Comparison of ENCODE assay signal across 20 mouse cellular contexts in genomic region chr6:86329943-86330342, GRCm38 (mm10). TPM values are rescaled to one million over a fixed set of nuclear protein-coding genes. Genes with fewer than 3 reads are reported as not detected.
A peak's percentile ranks its signal among the peaks of the same experiment; 100 is the strongest.
DNase-seq lines count a peak whose midpoint lies in the region; ATAC-seq and TF ChIP-seq lines count a peak whose summit lies in the region.
"Had no signal": no experiment of that assay in that cellular context is flagged by ENCODE, and none has a peak within 500 bp of the region (broad histone marks: within the 10 kb centered on the region; RNA-seq: fewer than 3 reads in every experiment).

No protein-coding gene starts in this region.

- H3K9me3 ChIP-seq in intestine, postnatal 0 days (ENCODE audit: control insufficient read depth), result no peaks in the 10 kb centered on the region
- H3K9me3 ChIP-seq in intestine, embryonic 15.5 days, result no peaks in the 10 kb centered on the region
- no peaks in the 10 kb centered on the region for H3K9me3 ChIP-seq in lung, postnatal 0 days (ENCODE audit: low read length)
- H3K9me3 ChIP-seq in ES-Bruce4 (replicated peaks; ENCODE audit: control insufficient read depth, insufficient read depth, low read length, poor library complexity, severe bottlenecking), result no peaks in the 10 kb centered on the region
- no peaks in the 10 kb centered on the region; the same call in 1 of the 2 replicates for H3K9me3 ChIP-seq in forebrain, embryonic 11.5 days (ENCODE audit: control insufficient read depth, low read length)
- H3K9me3 ChIP-seq: hindbrain, embryonic 12.5 days; limb, embryonic 15.5 days; neural tube, embryonic 12.5 days had no signal

- H3K4me1 ChIP-seq in intestine, postnatal 0 days (replicated peaks; ENCODE audit: control insufficient read depth, insufficient read depth, low read length), result no peaks in the 10 kb centered on the region
- no peaks in the 10 kb centered on the region for H3K4me1 ChIP-seq in intestine, embryonic 15.5 days (replicated peaks)
- H3K4me1 ChIP-seq in lung, postnatal 0 days (ENCODE audit: insufficient read depth, low read depth, low read length), result no peaks in the 10 kb centered on the region
- H3K4me1 ChIP-seq in ES-Bruce4 (ENCODE audit: control insufficient read depth, insufficient read depth, low read length), result no peaks in the 10 kb centered on the region
- no peaks in the 10 kb centered on the region for H3K4me1 ChIP-seq in forebrain, embryonic 11.5 days (replicated peaks; ENCODE audit: control insufficient read depth, insufficient read depth, low read length)
- H3K4me1 ChIP-seq: hindbrain, embryonic 12.5 days; neural tube, embryonic 12.5 days had no signal

- peak; percentile 54 for TF ChIP-seq CTCF in intestine, postnatal 0 days (IDR thresholded peaks at IDR 0.05; ENCODE audit: low read depth)
- peak; percentile 41 for TF ChIP-seq CTCF in lung, postnatal 0 days (IDR thresholded peaks at IDR 0.05)
- peak; percentile 12 for TF ChIP-seq CTCF in ES-Bruce4 (IDR thresholded peaks at IDR 0.05; ENCODE audit: low read depth, low read length)
- peak; percentile 24; the same call in 1 of the 2 replicates for TF ChIP-seq CTCF in brain, embryonic 14.5 days (IDR thresholded peaks at IDR 0.05; ENCODE audit: borderline replicate concordance, extremely low read depth, insufficient read depth, insufficient read length)

- no peak overlapping the region for H3K9ac ChIP-seq in intestine, postnatal 0 days (ENCODE audit: low read depth, low read length)
- no peak overlapping the region for H3K9ac ChIP-seq in intestine, embryonic 15.5 days
- no peak overlapping the region for H3K9ac ChIP-seq in lung, postnatal 0 days (replicated peaks; ENCODE audit: low read depth)
- no peak overlapping the region for H3K9ac ChIP-seq in ES-Bruce4 (ENCODE audit: low read depth, poor library complexity, severe bottlenecking)
- H3K9ac ChIP-seq in forebrain, embryonic 11.5 days (ENCODE audit: low read length), result no peak overlapping the region
- H3K9ac ChIP-seq: hindbrain, embryonic 12.5 days; limb, embryonic 15.5 days; neural tube, embryonic 12.5 days had no signal

- no peaks in the 10 kb centered on the region for H3K36me3 ChIP-seq in intestine, postnatal 0 days (ENCODE audit: control insufficient read depth, insufficient read depth)
- no peaks in the 10 kb centered on the region for H3K36me3 ChIP-seq in intestine, embryonic 15.5 days
- H3K36me3 ChIP-seq in lung, postnatal 0 days (ENCODE audit: insufficient read depth, low read length), result no peaks in the 10 kb centered on the region
- no peaks in the 10 kb centered on the region for H3K36me3 ChIP-seq in ES-Bruce4 (ENCODE audit: control insufficient read depth, insufficient read depth, low read length, poor library complexity, severe bottlenecking)
- no peaks in the 10 kb centered on the region for H3K36me3 ChIP-seq in forebrain, embryonic 11.5 days (ENCODE audit: control insufficient read depth, insufficient read depth, low read length)
- H3K36me3 ChIP-seq: hindbrain, embryonic 12.5 days; limb, embryonic 15.5 days; neural tube, embryonic 12.5 days had no signal

- no peak for TF ChIP-seq POLR2A in ES-Bruce4 (IDR thresholded peaks at IDR 0.05; ENCODE audit: insufficient read depth, low read length)
- no peak for TF ChIP-seq POLR2A in brain, embryonic 14.5 days (IDR thresholded peaks at IDR 0.05; ENCODE audit: borderline replicate concordance, extremely low read depth, insufficient read depth, insufficient read length, poor library complexity, severe bottlenecking)

- H3K4me2 ChIP-seq in intestine, postnatal 0 days (replicated peaks; ENCODE audit: low read depth), result no peak overlapping the region
- no peak overlapping the region for H3K4me2 ChIP-seq in intestine, embryonic 15.5 days (replicated peaks)
- no peak overlapping the region for H3K4me2 ChIP-seq in lung, postnatal 0 days (replicated peaks; ENCODE audit: low read depth, low read length)
- no peak overlapping the region for H3K4me2 ChIP-seq in forebrain, embryonic 11.5 days (ENCODE audit: low read depth, low read length, severe bottlenecking)
- H3K4me2 ChIP-seq: hindbrain, embryonic 12.5 days; limb, embryonic 15.5 days; neural tube, embryonic 12.5 days had no signal

- no peak for DNase-seq in lung, postnatal 0 days (ENCODE audit: low spot score)
- DNase-seq in lung, adult 18-20 months, result no peak
- DNase-seq in brain, embryonic 14.5 days (ENCODE audit: low read depth), result no peak
- no peak for DNase-seq in urinary bladder, postnatal 36 days (ENCODE audit: low spot score in 2 of 2)
- no peak for DNase-seq in forebrain, embryonic 11.5 days (ENCODE audit: low spot score)
- DNase-seq: adrenal gland, adult 2 months; cerebellum, adult 18-20 months; heart, adult 18-20 months; kidney, postnatal 10 days; right cerebral cortex, postnatal 25 days; thymus, postnatal 14 days had no signal

- ATAC-seq in intestine, postnatal 0 days, result no peak
- ATAC-seq in intestine, embryonic 15.5 days, result no peak
- ATAC-seq in lung, postnatal 0 days, result no peak
- ATAC-seq in forebrain, embryonic 11.5 days (replicated peaks; ENCODE audit: low FRiP score), result no peak
- ATAC-seq: CD4-positive, CD25-positive, alpha-beta regulatory T cell, adult 4 months; intestine, embryonic 16.5 days had no signal

- 92% methylated on average over 6 of the region's 6 CpGs for WGBS in intestine, postnatal 0 days
- WGBS in intestine, embryonic 15.5 days, result 90% methylated on average over 6 of the region's 6 CpGs
- 91% methylated on average over 6 of the region's 6 CpGs for WGBS in lung, postnatal 0 days
- WGBS in forebrain, embryonic 11.5 days, result 96% methylated on average over 6 of the region's 6 CpGs

- TF ChIP-seq EP300 in lung, postnatal 0 days (IDR thresholded peaks at IDR 0.05), result no peak
- TF ChIP-seq EP300 in ES-Bruce4 (IDR thresholded peaks at IDR 0.05; ENCODE audit: insufficient read depth, low read depth, low read length), result no peak

- H3K4me3 ChIP-seq in intestine, postnatal 0 days (ENCODE audit: low read depth, low read length), result no peak overlapping the region
- no peak overlapping the region for H3K4me3 ChIP-seq in intestine, embryonic 15.5 days (replicated peaks)
- H3K4me3 ChIP-seq in lung, postnatal 0 days (ENCODE audit: low read depth, low read length), result no peak overlapping the region
- no peak overlapping the region for H3K4me3 ChIP-seq in ES-Bruce4 (ENCODE audit: low read depth, low read length)
- no peak overlapping the region for H3K4me3 ChIP-seq in forebrain, embryonic 11.5 days (ENCODE audit: low read depth, low read length)
- H3K4me3 ChIP-seq: erythroblast, embryonic 14.5 days; hindbrain, embryonic 12.5 days; limb, embryonic 15.5 days; neural tube, embryonic 12.5 days had no signal

- no peak overlapping the region for H3K27ac ChIP-seq in intestine, postnatal 0 days (ENCODE audit: low read depth, low read length)
- H3K27ac ChIP-seq in intestine, embryonic 15.5 days, result no peak overlapping the region
- H3K27ac ChIP-seq in lung, postnatal 0 days (ENCODE audit: low read length), result no peak overlapping the region
- H3K27ac ChIP-seq in ES-Bruce4 (ENCODE audit: insufficient read depth, low read length), result no peak overlapping the region
- H3K27ac ChIP-seq in forebrain, embryonic 11.5 days (ENCODE audit: low read depth, low read length), result no peak overlapping the region
- H3K27ac ChIP-seq: hindbrain, embryonic 12.5 days; limb, embryonic 15.5 days; neural tube, embryonic 12.5 days had no signal

- no peaks in the 10 kb centered on the region for H3K27me3 ChIP-seq in intestine, postnatal 0 days (replicated peaks; ENCODE audit: control insufficient read depth, insufficient read depth, low read length)
- no peaks in the 10 kb centered on the region for H3K27me3 ChIP-seq in intestine, embryonic 15.5 days (replicated peaks)
- H3K27me3 ChIP-seq in lung, postnatal 0 days (replicated peaks; ENCODE audit: insufficient read depth, low read length), result no peaks in the 10 kb centered on the region
- H3K27me3 ChIP-seq in ES-Bruce4 (ENCODE audit: control insufficient read depth, insufficient read depth, low read length, poor library complexity, severe bottlenecking), result no peaks in the 10 kb centered on the region
- no peaks in the 10 kb centered on the region for H3K27me3 ChIP-seq in forebrain, embryonic 11.5 days (ENCODE audit: control insufficient read depth, insufficient read depth, low read length)
- H3K27me3 ChIP-seq: hindbrain, embryonic 12.5 days; limb, embryonic 15.5 days; neural tube, embryonic 12.5 days had no signal

RNA-seq across cellular contexts. Expression of gene Fam136a, which starts 35.5 kb away (rescaled TPM):
- 64.8 and 65.8 TPM in 2 replicates for polyA plus RNA-seq in intestine, postnatal 0 days (2015; fragmentation: Nextera tagmentation; extraction: Ambion mirVana)
- 161 and 167 TPM in 2 replicates for polyA plus RNA-seq in intestine, embryonic 15.5 days (2015; fragmentation: Nextera tagmentation; extraction: Ambion mirVana)
- 44.7 and 45.3 TPM in 2 replicates for polyA plus RNA-seq in lung, postnatal 0 days (2015; fragmentation: Nextera tagmentation; extraction: Ambion mirVana)
- polyA plus RNA-seq in ES-Bruce4 (2011; ENCODE audit: insufficient read depth, insufficient read length, low read depth, missing spikeins), result 54.2 and 56.0 TPM in 2 replicates
- polyA plus RNA-seq in brain, embryonic 14.5 days (2012; rRNA removed), result 56.5 and 58.2 TPM in 2 replicates
- polyA plus RNA-seq in forebrain, embryonic 11.5 days (2014; fragmentation: Nextera tagmentation; extraction: Ambion mirVana), result 164 and 168 TPM in 2 replicates

RNA-seq across cellular contexts. Expression of gene Snrpg, which starts 41.2 kb away (rescaled TPM):
- polyA plus RNA-seq in intestine, postnatal 0 days (2015; fragmentation: Nextera tagmentation; extraction: Ambion mirVana), result 196 and 204 TPM in 2 replicates
- polyA plus RNA-seq in intestine, embryonic 15.5 days (2015; fragmentation: Nextera tagmentation; extraction: Ambion mirVana), result 541 and 603 TPM in 2 replicates
- 234 and 251 TPM in 2 replicates for polyA plus RNA-seq in lung, postnatal 0 days (2015; fragmentation: Nextera tagmentation; extraction: Ambion mirVana)
- polyA plus RNA-seq in ES-Bruce4 (2011; ENCODE audit: insufficient read depth, insufficient read length, low read depth, missing spikeins), result 201 and 274 TPM in 2 replicates
- 175 and 203 TPM in 2 replicates for polyA plus RNA-seq in brain, embryonic 14.5 days (2012; rRNA removed)
- 775 and 792 TPM in 2 replicates for polyA plus RNA-seq in forebrain, embryonic 11.5 days (2014; fragmentation: Nextera tagmentation; extraction: Ambion mirVana)
